8 mouse cellular contexts compared by ENCODE assay signal in the genomic region with DNA sequence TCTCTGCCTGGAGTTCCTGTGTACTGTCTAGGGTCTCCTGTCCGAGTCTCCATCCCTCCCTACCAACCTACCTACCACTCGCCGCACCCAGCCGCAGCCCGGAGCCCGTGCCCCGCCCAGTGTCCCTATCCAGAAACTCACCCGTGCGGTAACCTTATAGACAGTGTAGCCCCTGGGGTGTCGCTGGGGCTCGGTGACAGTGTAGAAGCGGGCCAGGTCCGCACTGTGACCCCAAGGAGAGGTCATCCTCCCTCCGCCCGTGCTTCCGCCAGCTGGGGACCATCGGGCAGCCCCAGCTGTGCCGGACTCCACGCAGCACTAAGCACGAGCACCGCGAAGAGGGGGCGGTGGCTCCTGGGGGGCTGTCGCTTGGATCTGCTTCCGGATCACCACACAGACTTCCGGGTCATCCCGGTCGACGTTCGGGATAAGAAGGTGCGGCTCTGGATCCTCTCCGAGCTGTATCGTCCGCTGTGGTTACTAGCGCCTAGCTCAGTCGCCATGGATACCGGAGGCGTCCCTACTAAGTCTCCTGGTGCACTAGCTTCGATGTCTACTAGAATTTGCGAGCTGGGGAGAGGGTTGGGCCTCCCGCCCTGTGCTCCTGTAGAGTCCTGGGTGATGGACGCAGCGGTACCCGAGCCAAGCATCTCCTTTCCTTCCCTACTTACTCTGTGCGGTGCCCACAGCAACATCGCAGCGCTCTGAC. TPM values are rescaled to one million over a fixed set of nuclear protein-coding genes. Genes with fewer than 3 reads are reported as not detected.
DNase-seq lines count a peak whose midpoint lies in the region; ATAC-seq and TF ChIP-seq lines count a peak whose summit lies in the region.

A gene (minus strand): TSS at position 356 of the 709 bp plus-strand sequence.

- TF ChIP-seq CTCF in CH12.LX (conservative IDR thresholded peaks at IDR 0.05 in 1 of 2, IDR thresholded peaks at IDR 0.05 in 1 of 2; ENCODE audit: low read depth in 2 of 2, low read length in 2 of 2) = no peak
- peak; percentile 1; the same call in 1 of the 2 replicates for TF ChIP-seq CTCF in stomach, postnatal 0 days (IDR thresholded peaks at IDR 0.05; ENCODE audit: low read depth)

- H3K79me2 ChIP-seq in CH12.LX (replicated peaks; ENCODE audit: control insufficient read depth, extremely low read depth, insufficient read depth, poor library complexity, severe bottlenecking) = no peaks in the 10 kb centered on the region

- under 1% methylated on average over 47 of the region's 47 CpGs for WGBS in forebrain, embryonic 11.5 days
- WGBS in heart, embryonic 16.5 days = under 1% methylated on average over 47 of the region's 47 CpGs
- WGBS in liver, embryonic 15.5 days (ENCODE audit: insufficient replicate concordance) = under 1% methylated on average over 47 of the region's 47 CpGs
- under 1% methylated on average over 47 of the region's 47 CpGs for WGBS in neural tube, embryonic 12.5 days
- under 1% methylated on average over 47 of the region's 47 CpGs for WGBS in stomach, postnatal 0 days

- peak; percentile 88 for ATAC-seq in forebrain, embryonic 11.5 days (replicated peaks; ENCODE audit: low FRiP score)
- ATAC-seq in heart, embryonic 16.5 days (replicated peaks; ENCODE audit: extremely low read depth, insufficient read depth, low FRiP score) = peak; percentile 89
- peak; percentile 85 for ATAC-seq in liver, embryonic 15.5 days (ENCODE audit: insufficient read depth)
- peak; percentile 94 for ATAC-seq in neural tube, embryonic 12.5 days (ENCODE audit: low FRiP score, low read depth)
- peak; percentile 93 for ATAC-seq in stomach, postnatal 0 days (ENCODE audit: low FRiP score, low TSS enrichment)

- peak within 1 kb of the TSS; percentile 67 to 89 (median 78) for H3K4me3 ChIP-seq in CH12.LX (replicated peaks in 1 of 3; ENCODE audit: low read depth in 2 of 3, low read length in 2 of 3, poor library complexity in 1 of 3)
- H3K4me3 ChIP-seq in forebrain, embryonic 11.5 days (ENCODE audit: low read depth, low read length) = peak within 1 kb of the TSS; percentile 83
- peak within 1 kb of the TSS; percentile 85 for H3K4me3 ChIP-seq in heart, embryonic 16.5 days (ENCODE audit: low read length)
- H3K4me3 ChIP-seq in liver, embryonic 15.5 days (replicated peaks) = peak within 1 kb of the TSS; percentile 71
- H3K4me3 ChIP-seq in neural tube, embryonic 12.5 days = peak within 1 kb of the TSS; percentile 82
- peak within 1 kb of the TSS; percentile 78 for H3K4me3 ChIP-seq in stomach, postnatal 0 days (ENCODE audit: low read depth, low read length)

- peak within 1 kb of the TSS; percentile 33 for H3K9ac ChIP-seq in CH12.LX (ENCODE audit: insufficient read depth, low read depth)
- peak within 1 kb of the TSS; percentile 84 for H3K9ac ChIP-seq in forebrain, embryonic 11.5 days (ENCODE audit: low read length)
- H3K9ac ChIP-seq in heart, embryonic 16.5 days (ENCODE audit: low read length) = peak within 1 kb of the TSS; percentile 94
- peak within 1 kb of the TSS; percentile 75 for H3K9ac ChIP-seq in liver, embryonic 15.5 days
- peak within 1 kb of the TSS; percentile 81 for H3K9ac ChIP-seq in neural tube, embryonic 12.5 days
- H3K9ac ChIP-seq in stomach, postnatal 0 days (ENCODE audit: low read length) = peak within 1 kb of the TSS; percentile 79

- TF ChIP-seq POLR2A in CH12.LX (IDR thresholded peaks at IDR 0.05; ENCODE audit: low read depth, low read length) = peak; percentile 89

- DNase-seq in CH12.LX (ENCODE audit: extremely low read depth) = peak; percentile 61
- peak; percentile 84 for DNase-seq in c-Kit-positive CD71-positive TER-119-negative erythroid progenitor cells, embryonic 14.5 days (ENCODE audit: low read depth)
- peak; percentile 85 for DNase-seq in forebrain, embryonic 11.5 days (ENCODE audit: low spot score)
- peak; percentile 85 to 93 for DNase-seq in kidney, postnatal 36 days
- peak; percentile 71 for DNase-seq in stomach, postnatal 0 days (ENCODE audit: low spot score)

- no peaks in the 10 kb centered on the region for H3K9me3 ChIP-seq in CH12.LX (replicated peaks; ENCODE audit: low read length)
- no peaks in the 10 kb centered on the region for H3K9me3 ChIP-seq in forebrain, embryonic 11.5 days (ENCODE audit: control insufficient read depth, low read length)
- no peaks in the 10 kb centered on the region for H3K9me3 ChIP-seq in heart, embryonic 16.5 days (replicated peaks; ENCODE audit: control insufficient read depth, low read length)
- no peaks in the 10 kb centered on the region for H3K9me3 ChIP-seq in liver, embryonic 15.5 days (replicated peaks)
- H3K9me3 ChIP-seq in neural tube, embryonic 12.5 days = no peaks in the 10 kb centered on the region
- H3K9me3 ChIP-seq in stomach, postnatal 0 days (ENCODE audit: control insufficient read depth, low read length) = no peaks in the 10 kb centered on the region

- TF ChIP-seq RAD21 in CH12.LX (IDR thresholded peaks at IDR 0.05; ENCODE audit: low read depth, low read length) = no peak

- TF ChIP-seq EP300 in CH12.LX (IDR thresholded peaks at IDR 0.05; ENCODE audit: low read length) = no peak
- TF ChIP-seq EP300 in stomach, postnatal 0 days (optimal IDR thresholded peaks at IDR 0.05) = no peak

- dilution Hi-C loops in CH12.LX (cut with MboI; ENCODE audit: extremely low pct_ligation_motif_present, extremely low pct_unique_long_range_greater_than_20kb, low sequenced_read_pairs) = no loop called here

- no peaks in the 10 kb centered on the region for H3K27me3 ChIP-seq in CH12.LX (replicated peaks)
- H3K27me3 ChIP-seq in forebrain, embryonic 11.5 days (ENCODE audit: control insufficient read depth, insufficient read depth, low read length) = no peaks in the 10 kb centered on the region
- no peaks in the 10 kb centered on the region for H3K27me3 ChIP-seq in heart, embryonic 16.5 days (ENCODE audit: control insufficient read depth, insufficient read depth, low read length)
- H3K27me3 ChIP-seq in liver, embryonic 15.5 days = 0 out of 2 replicates have a peak, but pooled peaks cover 3% of the 10 kb centered on the region
- no peaks in the 10 kb centered on the region for H3K27me3 ChIP-seq in neural tube, embryonic 12.5 days (replicated peaks)
- no peaks in the 10 kb centered on the region for H3K27me3 ChIP-seq in stomach, postnatal 0 days (ENCODE audit: control insufficient read depth, insufficient read depth, low read length)

- no peak within 1 kb of the TSS for H3K27ac ChIP-seq in CH12.LX (ENCODE audit: insufficient read depth, low read depth)
- H3K27ac ChIP-seq in forebrain, embryonic 11.5 days (ENCODE audit: low read depth, low read length) = 0 out of 2 replicates have a peak within 1 kb of the TSS, but pooled peaks have one; percentile 34
- no peak within 1 kb of the TSS for H3K27ac ChIP-seq in heart, embryonic 16.5 days (ENCODE audit: low read length)
- 0 out of 2 replicates have a peak within 1 kb of the TSS, but pooled peaks have one; percentile 14 for H3K27ac ChIP-seq in liver, embryonic 15.5 days (replicated peaks)
- peak within 1 kb of the TSS; percentile 15; the same call in 1 of the 2 replicates for H3K27ac ChIP-seq in neural tube, embryonic 12.5 days
- H3K27ac ChIP-seq in stomach, postnatal 0 days (replicated peaks) = peak within 1 kb of the TSS; percentile 61

- peaks cover 5 to 25% of the 10 kb centered on the region in 2 experiments for H3K4me1 ChIP-seq in CH12.LX (ENCODE audit: control insufficient read depth in 1 of 2, insufficient read depth in 2 of 2)
- H3K4me1 ChIP-seq in forebrain, embryonic 11.5 days (replicated peaks; ENCODE audit: control insufficient read depth, insufficient read depth, low read length) = 0 out of 2 replicates have a peak, but pooled peaks cover 2% of the 10 kb centered on the region
- peaks cover 10% of the 10 kb centered on the region; the same call in 1 of the 2 replicates for H3K4me1 ChIP-seq in heart, embryonic 16.5 days (ENCODE audit: control insufficient read depth, insufficient read depth, low read length)
- peaks cover 25% of the 10 kb centered on the region for H3K4me1 ChIP-seq in liver, embryonic 15.5 days (replicated peaks)
- H3K4me1 ChIP-seq in neural tube, embryonic 12.5 days = peaks cover 22% of the 10 kb centered on the region
- peaks cover 3% of the 10 kb centered on the region; the same call in 1 of the 2 replicates for H3K4me1 ChIP-seq in stomach, postnatal 0 days (replicated peaks; ENCODE audit: control insufficient read depth, insufficient read depth)

- peak within 1 kb of the TSS; percentile 67 for H3K4me2 ChIP-seq in CH12.LX (ENCODE audit: insufficient read depth, low read depth, poor library complexity, severe bottlenecking)
- peak within 1 kb of the TSS; percentile 96 for H3K4me2 ChIP-seq in forebrain, embryonic 11.5 days (ENCODE audit: low read depth, low read length, severe bottlenecking)
- peak within 1 kb of the TSS; percentile 96 for H3K4me2 ChIP-seq in heart, embryonic 16.5 days (ENCODE audit: low read depth, low read length)
- H3K4me2 ChIP-seq in liver, embryonic 15.5 days = peak within 1 kb of the TSS; percentile 90
- H3K4me2 ChIP-seq in neural tube, embryonic 12.5 days (replicated peaks) = peak within 1 kb of the TSS; percentile 85
- H3K4me2 ChIP-seq in stomach, postnatal 0 days (replicated peaks; ENCODE audit: low read depth) = peak within 1 kb of the TSS; percentile 90

- in situ Hi-C loops in CH12.LX (cut with MboI; ENCODE audit: low pct_ligation_motif_present, low pct_unique_long_range_greater_than_20kb, low sequenced_read_pairs) = no loop called here

- H3K36me3 ChIP-seq in CH12.LX (replicated peaks in 1 of 2; ENCODE audit: control insufficient read depth in 1 of 2, insufficient read depth in 1 of 2, low read length in 1 of 2) = peaks cover 0 to 6% of the 10 kb centered on the region in 2 experiments
- H3K36me3 ChIP-seq in forebrain, embryonic 11.5 days (ENCODE audit: control insufficient read depth, insufficient read depth, low read length) = no peaks in the 10 kb centered on the region
- no peaks in the 10 kb centered on the region for H3K36me3 ChIP-seq in heart, embryonic 16.5 days (ENCODE audit: control insufficient read depth, insufficient read depth)
- no peaks in the 10 kb centered on the region for H3K36me3 ChIP-seq in liver, embryonic 15.5 days (replicated peaks)
- H3K36me3 ChIP-seq in neural tube, embryonic 12.5 days = no peaks in the 10 kb centered on the region
- no peaks in the 10 kb centered on the region for H3K36me3 ChIP-seq in stomach, postnatal 0 days (ENCODE audit: control insufficient read depth, insufficient read depth, low read length)

TF ChIP-seq in CH12.LX, 34 proteins besides CTCF, POLR2A, EP300 and RAD21 (continues in another document):
- TF ChIP-seq ELF1 (IDR thresholded peaks at IDR 0.05; ENCODE audit: low read depth, low read length) = peak; percentile 83
- peak; percentile 88 for TF ChIP-seq MAZ (IDR thresholded peaks at IDR 0.05; ENCODE audit: low read depth, low read length)

RNA-seq across cellular contexts. Expression of the gene that starts here (rescaled TPM):
- total RNA-seq in CH12.LX (2012; rRNA removed) (12.5 and 14.0 TPM in 2 replicates), CH12.LX (2014; rRNA removed) (7.2 and 7.8 TPM in 2 replicates)
- 16.0 and 18.0 TPM in 2 replicates for polyA plus RNA-seq in CH12.LX (2012; ENCODE audit: insufficient read length, low read depth)
- polyA plus RNA-seq in forebrain, embryonic 11.5 days (2014; fragmentation: Nextera tagmentation; extraction: Ambion mirVana) = 16.9 and 18.6 TPM in 2 replicates
- 10.3 TPM in 2 replicates for polyA plus RNA-seq in heart, embryonic 16.5 days (2015; fragmentation: Nextera tagmentation; extraction: Ambion mirVana)
- 3.4 and 3.5 TPM in 2 replicates for polyA plus RNA-seq in liver, embryonic 15.5 days (2015; fragmentation: Nextera tagmentation; extraction: Ambion mirVana)
- 24.7 and 26.4 TPM in 2 replicates for polyA plus RNA-seq in neural tube, embryonic 12.5 days (2016; fragmentation: Nextera tagmentation; extraction: Ambion mirVana)
- 4.5 TPM in 2 replicates for polyA plus RNA-seq in stomach, postnatal 0 days (2015; fragmentation: Nextera tagmentation; extraction: Ambion mirVana)

Comparison
In these comparisons a context has a peak if more than half of its experiments do, and no peak if none do; other contexts are left out.
1. H3K27ac ChIP-seq: peak in forebrain, embryonic 11.5 days (single experiment), liver, embryonic 15.5 days (single experiment), neural tube, embryonic 12.5 days (single experiment) and stomach, postnatal 0 days (single experiment); none in CH12.LX (single experiment) and heart, embryonic 16.5 days (single experiment).
2. H3K9ac ChIP-seq: peak in every context shown above with its lines; median percentile 94 in heart, embryonic 16.5 days; 84 in forebrain, embryonic 11.5 days; 81 in neural tube, embryonic 12.5 days; 79 in stomach, postnatal 0 days; 75 in liver, embryonic 15.5 days; 33 in CH12.LX.
3. Peak in every context shown above with its lines, with median percentiles within 50 percentile points of each other: DNase-seq, H3K4me2 ChIP-seq, H3K4me3 ChIP-seq and ATAC-seq.